Mouse (Mus musculus) intestine, postnatal 0 days (tissue): ENCODE data around the gene Skap1. TPM values are rescaled to one million over a fixed set of nuclear protein-coding genes. Genes with fewer than 3 reads are reported as not detected.

ENCODE experiments used
- ATAC-seq: fragments of 200-750 bp; cut with Nextera tagmentation; 2 replicates; pipeline ENCODE4 v1.8.0; 2017; ENCODE audit warnings: mild to moderate bottlenecking, moderate TSS enrichment, moderate library complexity
- H3K27ac ChIP-seq: fragments of 300-500 bp; sonication (generic); 2 replicates; pipeline ENCODE4 v1.5.1; 2014; ENCODE audit warnings: mild to moderate bottlenecking, low read depth, low read length, moderate library complexity
- H3K27me3 ChIP-seq: fragments of 300-500 bp; sonication (generic); replicated peaks from 2 replicates; pipeline ENCODE4 v1.6.1; 2014; ENCODE audit warnings: low read length, mixed read lengths; ENCODE audit not compliant: control insufficient read depth, insufficient read depth
- H3K36me3 ChIP-seq: fragments of 300-500 bp; sonication (generic); 2 replicates; pipeline ENCODE4 v1.6.1; 2014; ENCODE audit warnings: mild to moderate bottlenecking, moderate library complexity; ENCODE audit not compliant: control insufficient read depth, insufficient read depth
- H3K4me1 ChIP-seq: fragments of 300-500 bp; sonication (generic); replicated peaks from 2 replicates; pipeline ENCODE4 v1.6.1; 2014; ENCODE audit warnings: antibody characterized with exemption, low read length, mixed read lengths; ENCODE audit not compliant: control insufficient read depth, insufficient read depth
- H3K4me2 ChIP-seq: fragments of 300-500 bp; sonication (generic); replicated peaks from 2 replicates; pipeline ENCODE4 v1.6.1; 2014; ENCODE audit warnings: low read depth, mild to moderate bottlenecking, moderate library complexity
- H3K4me3 ChIP-seq: fragments of 300-500 bp; sonication (generic); 2 replicates; pipeline ENCODE4 v1.5.1; 2014; ENCODE audit warnings: low read depth, low read length
- H3K9ac ChIP-seq: fragments of 300-500 bp; sonication (generic); 2 replicates; pipeline ENCODE4 v1.6.1; 2014; ENCODE audit warnings: mild to moderate bottlenecking, low read depth, low read length
- H3K9me3 ChIP-seq: fragments of 300-500 bp; sonication (generic); 2 replicates; pipeline ENCODE4 v1.6.1; 2016; ENCODE audit warnings: mixed run types; ENCODE audit not compliant: control insufficient read depth
- CTCF ChIP-seq: sonication (generic); IDR thresholded peaks from 2 replicates; pipeline ENCODE4 v1.5.1; 2016; ENCODE audit warnings: low read depth, mild to moderate bottlenecking, control low read depth, antibody characterized with exemption, moderate library complexity
- WGBS: fragments of 180-500 bp; shearing (Covaris S2); extraction: QIAGEN DNeasy Blood & Tissue Kit; methylation state at CpG from one replicate; pipeline ENCODE4 v1.1.7; 2014; 5-methylcytosine and 5-hydroxymethylcytosine counted together
- polyA plus RNA-seq: library from polyadenylated mRNA; unstranded; fragments of >200 nt; fragmentation: Nextera tagmentation; extraction: Ambion mirVana; gene quantifications from 2 replicates; pipeline ENCODE4 v1.2.1, GENCODE M21; 2015

The Skap1 gene
- polyA plus RNA-seq, 1 experiment from 2014 or later, result 0.46 TPM

DNA sequence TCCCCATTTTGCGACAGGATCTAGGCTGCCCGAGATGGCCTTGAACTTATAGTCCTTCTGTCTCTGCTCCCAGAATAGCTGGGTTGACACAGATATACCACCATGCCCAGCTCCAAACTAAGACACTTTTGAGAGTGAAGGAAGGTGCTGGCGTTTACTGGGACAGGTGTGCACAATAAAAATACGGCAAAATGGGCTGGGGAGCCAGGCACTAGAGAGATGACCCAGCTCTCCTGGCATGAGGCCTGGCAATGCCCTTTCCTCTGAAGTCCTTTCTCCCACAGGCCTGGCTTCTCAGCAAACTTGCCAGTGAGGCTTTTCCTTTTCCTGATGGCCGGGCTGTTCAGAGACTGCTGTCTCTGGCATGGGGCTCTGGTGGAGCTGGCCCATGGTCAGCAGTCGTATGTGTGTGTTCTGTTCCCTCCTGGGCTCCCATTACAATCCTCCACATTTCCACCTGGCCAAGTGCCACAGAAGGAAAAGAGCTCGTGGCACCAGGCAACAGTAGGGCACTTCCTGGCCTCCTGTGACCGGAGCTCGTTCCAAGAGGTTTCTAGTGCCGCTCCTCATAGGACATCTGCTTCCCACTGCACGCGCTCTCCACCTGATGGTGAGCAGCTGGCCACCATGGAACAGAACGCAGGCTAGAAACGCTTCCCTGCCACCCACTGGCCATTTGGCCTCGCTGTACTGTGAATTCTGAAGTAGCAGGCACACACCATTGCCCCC is 298.5 kb downstream of the Skap1 start:
- H3K27ac ChIP-seq, result no peak overlapping the region
- 65% methylated on average over 15 of the region's 15 CpGs for WGBS
- no peak overlapping the region for H3K4me2 ChIP-seq
- peaks cover 3% of the 10 kb centered on the region for H3K36me3 ChIP-seq
- H3K9ac ChIP-seq, result no peak overlapping the region
- no peaks in the 10 kb centered on the region for H3K9me3 ChIP-seq
- no peak for ATAC-seq
- H3K4me3 ChIP-seq, result no peak overlapping the region
- TF ChIP-seq CTCF, result peak; percentile 28
- no peaks in the 10 kb centered on the region for H3K4me1 ChIP-seq
- H3K27me3 ChIP-seq, result no peaks in the 10 kb centered on the region; the same call in 1 of the 2 replicates

DNA sequence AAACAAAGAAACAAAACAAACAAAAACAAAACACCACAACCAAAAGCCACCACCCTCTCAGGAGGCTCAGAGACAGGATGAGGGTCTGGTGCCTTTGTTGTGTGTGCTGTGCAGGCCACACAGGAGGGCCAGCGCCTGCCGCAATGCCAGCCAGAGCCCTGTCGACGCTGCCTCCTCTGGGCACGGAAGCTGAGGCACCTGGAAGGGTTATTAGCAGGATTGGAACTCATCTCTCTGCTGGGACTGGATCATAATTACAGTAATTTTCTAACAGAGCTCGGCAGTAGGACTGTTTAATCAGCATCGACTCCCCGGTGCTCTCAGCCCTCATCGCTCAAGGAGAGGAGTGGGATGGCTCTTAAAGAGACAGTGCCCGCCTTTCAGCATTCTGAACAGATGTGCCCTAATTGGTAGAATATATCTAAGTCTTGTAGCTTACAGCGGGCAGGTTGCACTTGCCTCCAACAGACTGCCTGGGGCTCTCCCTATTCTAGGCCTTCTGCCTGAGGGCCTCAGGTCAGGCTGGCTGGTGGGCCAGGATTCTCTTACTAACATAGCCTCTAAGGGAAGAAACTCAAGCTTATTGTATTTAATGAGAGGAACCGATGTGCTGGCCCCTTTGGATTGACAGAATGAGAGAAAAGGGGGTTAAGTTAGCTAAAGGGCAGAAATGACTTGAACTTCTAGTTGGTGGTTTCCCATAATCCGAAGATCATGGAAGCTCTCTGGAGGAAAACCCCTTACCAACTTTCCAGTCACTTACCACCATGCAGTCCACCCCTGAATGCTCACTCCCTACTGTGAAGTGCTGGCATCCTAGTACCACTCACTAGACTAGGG is 300.3 kb downstream of the Skap1 start:
- Histone ChIP-seq H3K9me3 (no peaks in the 10 kb centered on the region), H3K27ac (peak overlapping the region; percentile 74), H3K4me1 (no peaks in the 10 kb centered on the region), H3K27me3 (no peaks in the 10 kb centered on the region; the same call in 1 of the 2 replicates), H3K9ac (no peak overlapping the region), H3K4me3 (no peak overlapping the region), H3K4me2 (no peak overlapping the region), H3K36me3 (peaks cover 20% of the 10 kb centered on the region)
- 70% methylated on average over 13 of the region's 13 CpGs for WGBS
- TF ChIP-seq CTCF, result no peak
- no peak for ATAC-seq

DNA sequence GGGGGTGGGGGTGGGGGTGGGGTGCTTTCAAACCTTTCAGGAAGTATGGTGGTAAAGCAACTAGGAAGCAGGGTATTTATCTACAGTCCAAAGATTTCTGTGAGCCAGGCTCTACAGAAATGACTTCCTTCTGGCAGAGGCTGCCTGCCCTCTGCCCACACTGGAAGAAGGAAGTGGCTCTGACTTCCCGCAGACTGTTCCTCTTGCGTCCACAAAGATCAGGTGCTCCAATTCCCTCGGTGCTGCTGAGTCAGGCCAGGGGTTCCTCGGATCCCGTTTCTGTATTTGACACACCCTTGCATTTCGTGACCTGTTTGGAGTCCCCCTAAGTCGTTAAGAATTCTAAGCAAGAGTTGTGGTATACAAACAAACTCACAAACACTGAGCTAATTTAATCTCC is 301.3 kb downstream of the Skap1 start:
- TF ChIP-seq CTCF, result no peak
- peak; percentile 85 for ATAC-seq
- 35% methylated on average over 7 of the region's 7 CpGs for WGBS
- peak overlapping the region; percentile 74 for H3K27ac ChIP-seq
- no peak overlapping the region for H3K4me3 ChIP-seq
- H3K9ac ChIP-seq, result no peak overlapping the region
- H3K4me2 ChIP-seq, result no peak overlapping the region; the same call in 1 of the 2 replicates
- H3K9me3 ChIP-seq, result no peaks in the 10 kb centered on the region
- H3K36me3 ChIP-seq, result peaks cover 28% of the 10 kb centered on the region
- no peaks in the 10 kb centered on the region for H3K4me1 ChIP-seq
- H3K27me3 ChIP-seq, result no peaks in the 10 kb centered on the region; the same call in 1 of the 2 replicates

DNA sequence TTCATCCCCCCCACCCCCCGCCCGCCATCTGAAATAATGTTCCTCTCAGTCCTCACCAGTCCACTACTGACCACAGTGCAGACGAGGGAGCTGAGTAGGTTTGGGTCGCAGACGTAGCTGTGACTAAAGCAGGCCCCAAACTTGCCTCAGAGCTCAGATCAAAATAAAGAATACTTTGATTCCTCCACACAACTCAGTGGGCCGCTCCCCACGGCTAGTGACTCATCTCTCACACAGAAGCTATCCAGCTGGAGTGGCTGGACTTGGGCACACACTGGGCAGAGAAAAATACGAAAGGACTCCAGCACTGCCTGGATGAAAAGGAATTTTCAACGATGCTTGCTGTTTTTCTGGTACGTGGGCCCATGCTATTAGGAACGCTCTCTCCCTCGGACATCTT is 302.2 kb downstream of the Skap1 start:
- no peaks in the 10 kb centered on the region for H3K9me3 ChIP-seq
- H3K27ac ChIP-seq, result no peak overlapping the region
- H3K36me3 ChIP-seq, result peaks cover 37% of the 10 kb centered on the region
- no peak overlapping the region for H3K9ac ChIP-seq
- H3K4me2 ChIP-seq, result no peak overlapping the region
- H3K4me3 ChIP-seq, result no peak overlapping the region
- no peak for ATAC-seq
- no peaks in the 10 kb centered on the region for H3K4me1 ChIP-seq
- WGBS, result 80% methylated on average over 12 of the region's 12 CpGs
- TF ChIP-seq CTCF, result no peak
- H3K27me3 ChIP-seq, result no peaks in the 10 kb centered on the region

DNA sequence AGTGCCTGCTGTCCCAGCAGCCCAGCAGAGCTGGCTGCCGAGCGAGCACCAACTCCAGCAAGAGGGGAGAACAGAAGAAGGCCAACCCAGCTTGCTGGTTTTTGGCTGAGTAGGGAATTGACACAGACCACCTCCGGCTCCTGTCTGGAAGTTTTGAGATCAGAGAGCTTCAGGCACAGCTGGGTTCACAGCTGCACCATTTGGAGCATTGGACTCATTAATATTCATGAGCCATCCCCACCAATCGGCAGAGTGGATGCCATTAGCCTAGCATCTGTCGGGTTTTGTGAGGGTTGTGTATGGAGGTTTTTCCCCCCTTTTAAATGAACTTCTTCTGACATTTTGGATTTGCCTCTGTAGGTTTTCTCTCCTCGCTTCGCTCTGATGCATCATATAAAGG is 302.7 kb downstream of the Skap1 start:
- no peak for TF ChIP-seq CTCF
- H3K9ac ChIP-seq, result no peak overlapping the region
- no peak overlapping the region for H3K27ac ChIP-seq
- H3K27me3 ChIP-seq, result no peaks in the 10 kb centered on the region
- H3K9me3 ChIP-seq, result no peaks in the 10 kb centered on the region
- peaks cover 43% of the 10 kb centered on the region for H3K36me3 ChIP-seq
- ATAC-seq, result no peak
- H3K4me2 ChIP-seq, result no peak overlapping the region
- no peak overlapping the region for H3K4me3 ChIP-seq
- H3K4me1 ChIP-seq, result no peaks in the 10 kb centered on the region
- WGBS, result 76% methylated on average over 7 of the region's 7 CpGs

DNA sequence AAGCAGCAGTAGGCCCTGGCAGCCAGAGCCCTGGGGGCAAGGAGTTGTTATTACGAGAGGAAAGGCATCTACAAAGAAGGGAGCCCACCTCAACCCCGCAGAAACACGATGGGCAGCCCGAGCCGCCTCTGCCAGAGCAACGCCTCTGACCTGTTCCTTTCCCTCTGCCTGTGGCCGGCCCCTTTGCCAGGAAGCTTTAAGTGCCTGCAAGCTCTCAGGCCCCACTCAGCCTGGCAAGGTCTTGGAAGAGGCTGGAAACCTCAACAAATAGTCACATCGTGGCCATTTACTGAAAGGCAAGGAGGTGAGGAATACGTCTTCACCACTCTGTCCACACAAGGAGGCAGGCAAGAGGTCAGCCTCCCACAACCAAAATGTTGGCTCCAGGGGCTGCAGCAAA is 303.8 kb downstream of the Skap1 start:
- Histone ChIP-seq H3K4me1 (no peaks in the 10 kb centered on the region), H3K36me3 (peaks cover 52% of the 10 kb centered on the region), H3K4me2 (no peak overlapping the region), H3K9me3 (no peaks in the 10 kb centered on the region), H3K27me3 (no peaks in the 10 kb centered on the region), H3K9ac (no peak overlapping the region), H3K27ac (no peak overlapping the region), H3K4me3 (no peak overlapping the region)
- WGBS, result 67% methylated on average over 9 of the region's 9 CpGs
- TF ChIP-seq CTCF, result no peak
- ATAC-seq, result no peak
